Mouse (Mus musculus) kidney, embryonic 14.5 days (tissue): ENCODE measurements around the gene Efcab11. TPM values are rescaled to one million over a fixed set of nuclear protein-coding genes. Genes with fewer than 3 reads are reported as not detected.

Source experiments
- polyA plus RNA-seq: library from polyadenylated mRNA; unstranded; fragments of >200 nt; fragmentation: Nextera tagmentation; extraction: Ambion mirVana; gene quantifications from 2 replicates; pipeline ENCODE4 v1.2.1, GENCODE M21; 2014

The Efcab11 gene
- polyA plus RNA-seq, 1 experiment from 2014 or later = 12.8 TPM

Other genes starting within 250 kb of the Efcab11 start
- 48.8 and 70.4 TPM in 2 replicates for gene Tdp1, start 78 bp upstream of the Efcab11 start, polyA plus RNA-seq
- 0.14 and 0.15 TPM in 2 replicates for gene Kcnk13, start 80.1 kb upstream of the Efcab11 start, polyA plus RNA-seq
- 324 and 348 TPM in 2 replicates for gene Psmc1, start 225.7 kb upstream of the Efcab11 start, polyA plus RNA-seq